Comparison of ENCODE assay signal across 8 mouse cellular contexts in the genomic region with DNA sequence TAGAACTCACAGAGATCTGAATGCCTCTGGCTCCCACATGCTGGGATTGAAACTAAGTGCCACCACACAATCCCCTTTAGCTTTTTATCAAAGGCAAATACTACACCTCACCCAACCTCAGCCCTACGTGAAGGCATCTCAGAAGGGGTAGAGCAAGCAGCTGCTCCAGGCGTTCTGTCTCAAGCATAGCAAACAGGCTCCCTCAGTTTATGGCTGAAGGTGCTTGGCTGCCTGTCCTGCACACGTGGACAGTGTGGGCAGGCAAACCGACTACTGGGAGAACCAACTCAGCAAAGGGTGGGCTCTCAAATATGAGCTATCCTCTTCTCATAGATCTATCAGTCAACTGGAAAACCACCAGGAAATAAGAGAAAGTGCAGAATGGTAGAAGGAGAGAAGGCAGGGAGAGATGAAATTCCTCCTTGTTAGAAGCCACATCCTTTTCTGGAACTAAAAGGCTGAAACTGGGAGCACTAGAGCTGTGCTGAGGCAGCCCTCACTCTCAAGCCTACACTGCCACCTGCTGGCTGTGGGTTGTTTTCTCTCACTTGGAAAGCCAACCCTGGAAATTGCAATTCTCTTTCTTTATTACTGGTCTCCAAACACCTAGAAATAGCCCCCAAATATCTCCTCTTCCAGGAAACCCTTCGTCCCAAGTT. TPM values are rescaled to one million over a fixed set of nuclear protein-coding genes. Genes with fewer than 3 reads are reported as not detected.
DNase-seq lines count a peak whose midpoint lies in the region; ATAC-seq lines count a peak whose summit lies in the region.

No protein-coding gene starts in this region.

- 66% methylated on average over 5 of the region's 5 CpGs for WGBS in liver, embryonic 11.5 days
- WGBS in forebrain, embryonic 15.5 days = 68% methylated on average over 5 of the region's 5 CpGs
- 65% methylated on average over 5 of the region's 5 CpGs for WGBS in hindbrain, embryonic 16.5 days

- H3K9me3 ChIP-seq in liver, embryonic 11.5 days (ENCODE audit: control insufficient read depth, low read length) = no peaks in the 10 kb centered on the region
- no peaks in the 10 kb centered on the region for H3K9me3 ChIP-seq in forebrain, embryonic 15.5 days
- H3K9me3 ChIP-seq in hindbrain, embryonic 16.5 days (ENCODE audit: control insufficient read depth, low read length) = no peaks in the 10 kb centered on the region

- H3K27me3 ChIP-seq in liver, embryonic 11.5 days (replicated peaks; ENCODE audit: control insufficient read depth, insufficient read depth, low read length) = no peaks in the 10 kb centered on the region
- H3K27me3 ChIP-seq in forebrain, embryonic 15.5 days = no peaks in the 10 kb centered on the region
- H3K27me3 ChIP-seq in hindbrain, embryonic 16.5 days (replicated peaks; ENCODE audit: control insufficient read depth, insufficient read depth, low read length) = no peaks in the 10 kb centered on the region

- no peak overlapping the region for H3K27ac ChIP-seq in liver, embryonic 11.5 days (ENCODE audit: low read depth, low read length)
- H3K27ac ChIP-seq in forebrain, embryonic 15.5 days (replicated peaks) = no peak overlapping the region
- no peak overlapping the region for H3K27ac ChIP-seq in hindbrain, embryonic 16.5 days (ENCODE audit: low read depth, low read length)

- peaks cover 2% of the 10 kb centered on the region; the same call in 1 of the 2 replicates for H3K36me3 ChIP-seq in liver, embryonic 11.5 days (ENCODE audit: control insufficient read depth, insufficient read depth, low read length)
- H3K36me3 ChIP-seq in forebrain, embryonic 15.5 days = no peaks in the 10 kb centered on the region
- no peaks in the 10 kb centered on the region for H3K36me3 ChIP-seq in hindbrain, embryonic 16.5 days (ENCODE audit: control insufficient read depth, insufficient read depth, low read length)

- H3K4me3 ChIP-seq in liver, embryonic 11.5 days (ENCODE audit: low read depth, low read length) = no peak overlapping the region
- no peak overlapping the region for H3K4me3 ChIP-seq in forebrain, embryonic 15.5 days
- H3K4me3 ChIP-seq in hindbrain, embryonic 16.5 days (ENCODE audit: low read length) = no peak overlapping the region

- H3K4me1 ChIP-seq in liver, embryonic 11.5 days (replicated peaks; ENCODE audit: control insufficient read depth, insufficient read depth, low read length) = no peaks in the 10 kb centered on the region
- no peaks in the 10 kb centered on the region for H3K4me1 ChIP-seq in forebrain, embryonic 15.5 days
- H3K4me1 ChIP-seq in hindbrain, embryonic 16.5 days (ENCODE audit: control insufficient read depth, insufficient read depth, low read depth, low read length) = no peaks in the 10 kb centered on the region

- no peak overlapping the region for H3K9ac ChIP-seq in liver, embryonic 11.5 days (ENCODE audit: low read depth, low read length)
- no peak overlapping the region for H3K9ac ChIP-seq in forebrain, embryonic 15.5 days (replicated peaks)
- no peak overlapping the region for H3K9ac ChIP-seq in hindbrain, embryonic 16.5 days (ENCODE audit: low read depth, low read length)

- no peak overlapping the region for H3K4me2 ChIP-seq in liver, embryonic 11.5 days
- H3K4me2 ChIP-seq in forebrain, embryonic 15.5 days (replicated peaks) = no peak overlapping the region
- H3K4me2 ChIP-seq in hindbrain, embryonic 16.5 days (ENCODE audit: low read length) = no peak overlapping the region

- DNase-seq in liver = peak; percentile 65
- no peak for DNase-seq in liver, embryonic 11.5 days (ENCODE audit: low spot score)
- DNase-seq in cerebellum, adult 11 months = peak; percentile 31
- DNase-seq in left cerebral cortex, adult 11 months (ENCODE audit: low spot score) = peak; percentile 30
- DNase-seq in right cerebral cortex, postnatal 25 days = peak; percentile 74

- ATAC-seq in liver, embryonic 11.5 days (replicated peaks; ENCODE audit: low FRiP score) = no peak; the same call in 1 of the 2 replicates
- peak; percentile 81 for ATAC-seq in forebrain, embryonic 15.5 days (replicated peaks)
- peak; percentile 90 for ATAC-seq in hindbrain, embryonic 16.5 days
- ATAC-seq in megakaryocyte-erythroid progenitor cell, adult 5-6 weeks (replicated peaks; ENCODE audit: low FRiP score, low TSS enrichment, poor library complexity, severe bottlenecking) = peak; percentile 72

RNA-seq across cellular contexts. Expression of a gene that starts 38.1 kb away (rescaled TPM):
- 6.2 and 6.5 TPM in 2 replicates for polyA plus RNA-seq in liver, embryonic 11.5 days (2014; fragmentation: Nextera tagmentation; extraction: Ambion mirVana)
- polyA plus RNA-seq in forebrain, embryonic 15.5 days (2015; fragmentation: Nextera tagmentation; extraction: Ambion mirVana) = not detected in 2 replicates
- not detected in 2 replicates for polyA plus RNA-seq in hindbrain, embryonic 16.5 days (2015; fragmentation: Nextera tagmentation; extraction: Ambion mirVana)
- not detected in 2 replicates for total RNA-seq in megakaryocyte-erythroid progenitor cell, adult 5-6 weeks (2014; fragmentation: Nextera tagmentation)
- total RNA-seq in megakaryocyte-erythroid progenitor cell, adult 5-6 weeks (2017) = not detected in 2 replicates

RNA-seq across cellular contexts. Expression of a gene that starts 46.4 kb away (rescaled TPM):
- polyA plus RNA-seq in liver, embryonic 11.5 days (2014; fragmentation: Nextera tagmentation; extraction: Ambion mirVana) = 116 and 118 TPM in 2 replicates
- polyA plus RNA-seq in forebrain, embryonic 15.5 days (2015; fragmentation: Nextera tagmentation; extraction: Ambion mirVana) = 14.3 and 16.8 TPM in 2 replicates
- 9.9 and 13.9 TPM in 2 replicates for polyA plus RNA-seq in hindbrain, embryonic 16.5 days (2015; fragmentation: Nextera tagmentation; extraction: Ambion mirVana)
- 96.0 and 179 TPM in 2 replicates for total RNA-seq in megakaryocyte-erythroid progenitor cell, adult 5-6 weeks (2014; fragmentation: Nextera tagmentation)
- total RNA-seq in megakaryocyte-erythroid progenitor cell, adult 5-6 weeks (2017) = 106 and 142 TPM in 2 replicates
